Mouse (Mus musculus) thymus, postnatal 10 days (tissue): ENCODE measurements around the gene Lipt1.

Source experiments
- DNase-seq, 2 experiments: peaks; one replicate each; pipeline ENCODE4 v3.0.0; 2021; ENCODE audit warnings: low spot score in 2 of 2

The Lipt1 gene

DNA sequence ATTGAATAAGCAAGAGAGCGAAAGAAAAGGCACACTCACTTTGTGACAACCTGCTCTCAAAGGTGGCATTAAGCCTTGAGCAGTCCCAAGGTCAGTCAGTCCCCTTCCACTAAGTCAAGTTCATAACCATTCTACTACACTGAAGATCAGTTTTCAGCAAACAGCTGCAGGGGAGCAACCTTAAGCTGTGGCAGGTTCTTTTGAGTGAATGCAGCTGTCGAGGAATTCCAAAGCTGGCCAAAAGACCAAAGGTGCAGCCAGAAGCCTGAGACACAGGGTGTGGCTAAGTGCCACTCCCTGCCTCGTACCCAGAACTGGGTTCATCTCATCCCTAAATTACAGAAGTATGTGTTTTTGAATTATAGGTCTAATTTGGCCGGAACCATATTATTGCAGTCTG lies 28.3 kb downstream of the Lipt1 start:
- no peak for DNase-seq

DNA sequence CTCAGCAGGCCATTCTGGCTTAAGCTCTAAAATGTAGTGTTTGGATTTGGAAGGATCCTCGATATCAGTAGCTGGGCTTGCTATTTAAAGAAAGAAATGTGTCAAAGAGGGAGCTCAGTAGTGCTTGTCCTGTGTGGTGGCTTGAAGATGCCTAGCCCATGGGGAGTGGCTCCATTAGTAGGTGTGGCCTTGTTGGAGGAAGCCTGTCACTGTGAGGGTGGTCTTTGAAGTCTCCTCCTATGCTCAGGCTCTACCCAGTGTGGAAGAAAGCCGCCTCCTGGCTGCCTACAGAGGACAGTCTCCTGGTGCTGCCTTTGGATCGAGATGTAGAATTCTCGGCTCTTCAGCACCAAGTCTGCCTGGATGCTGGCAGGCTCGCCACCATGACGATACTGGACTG lies 28.8 kb downstream of the Lipt1 start:
- no peak for DNase-seq

DNA sequence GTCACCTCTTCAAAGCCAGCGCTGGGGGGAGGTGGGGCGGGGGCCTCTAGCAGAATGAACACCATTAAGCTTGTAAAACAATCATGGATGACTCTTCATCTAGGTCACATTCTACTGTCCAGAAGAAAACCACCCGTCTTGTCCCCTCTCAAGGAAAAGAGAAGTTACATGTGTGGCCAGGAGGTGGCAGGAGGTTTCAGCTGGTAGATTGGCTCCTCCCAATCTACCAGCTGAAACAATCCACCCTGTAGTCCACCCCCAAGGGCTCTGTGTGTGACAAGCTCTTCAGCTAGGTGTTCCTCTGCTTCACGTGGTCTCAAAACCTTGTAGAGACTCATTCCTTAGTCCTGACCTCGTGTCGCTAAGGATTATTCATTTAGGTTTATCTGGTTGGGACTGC lies 31.6 kb downstream of the Lipt1 start:
- no peak for DNase-seq

DNA sequence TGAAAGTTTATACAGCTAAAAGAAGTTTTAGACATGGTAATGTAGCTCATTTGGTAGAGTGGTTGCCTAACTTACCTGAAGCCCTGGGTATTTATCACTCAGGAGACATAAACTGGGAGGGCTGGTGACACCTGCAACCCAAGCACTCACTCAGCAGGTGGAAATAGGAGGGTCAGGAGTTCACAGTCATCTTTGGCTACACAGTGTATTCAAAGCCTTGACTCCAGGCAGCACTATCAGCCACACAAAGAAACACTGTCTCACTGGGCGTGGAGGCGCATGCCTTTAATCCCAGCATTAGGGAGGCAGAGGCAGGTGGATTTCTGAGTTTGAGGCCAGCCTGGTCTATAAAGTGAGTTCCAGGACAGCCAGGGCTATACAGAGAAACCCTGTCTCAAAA lies 41.2 kb downstream of the Lipt1 start:
- DNase-seq: no peak

DNA sequence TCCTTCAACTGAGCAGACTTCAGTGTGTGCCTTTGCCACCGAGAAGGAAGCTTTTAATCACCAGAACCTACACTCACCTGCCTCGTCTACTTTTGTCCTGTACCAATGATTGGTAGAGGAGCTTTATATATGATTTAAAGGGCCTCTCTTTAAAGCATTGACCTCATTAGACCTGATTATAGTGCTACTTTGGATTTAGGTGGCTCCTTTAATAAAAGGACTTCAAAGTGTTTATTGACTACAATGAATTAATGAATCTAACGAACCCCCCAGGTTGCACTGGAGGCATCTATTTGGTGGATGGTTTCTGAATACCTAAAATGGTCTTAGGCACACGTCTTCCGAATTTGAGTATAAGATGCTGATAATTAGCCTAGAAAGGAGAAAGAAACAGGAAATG lies 44.9 kb downstream of the Lipt1 start, which contains the start of gene Lyg2:
Gene Lyg2, minus strand, starts transcription at position 101 of the 400 bp plus-strand sequence.
- no peak for DNase-seq

DNA sequence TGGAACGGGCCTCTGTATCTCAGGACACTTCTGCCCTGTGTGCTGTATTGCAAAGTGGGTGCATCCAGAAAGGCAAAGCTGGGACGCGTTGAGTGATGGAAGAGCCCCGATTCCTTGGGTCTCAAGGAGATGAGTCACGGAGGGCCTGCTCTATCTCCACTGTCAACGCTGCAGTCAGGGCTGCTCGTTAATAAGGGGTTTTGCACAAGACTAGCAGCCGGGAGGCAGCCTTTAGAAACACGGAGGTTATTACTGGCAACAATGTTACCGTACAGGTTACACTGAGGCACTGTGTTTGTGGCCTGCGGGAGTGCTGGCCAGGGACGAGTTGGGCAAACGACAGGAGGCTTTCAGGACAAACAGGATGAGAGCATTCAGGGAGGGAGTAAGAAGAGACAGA lies 46.1 kb downstream of the Lipt1 start:
- no peak for DNase-seq

DNA sequence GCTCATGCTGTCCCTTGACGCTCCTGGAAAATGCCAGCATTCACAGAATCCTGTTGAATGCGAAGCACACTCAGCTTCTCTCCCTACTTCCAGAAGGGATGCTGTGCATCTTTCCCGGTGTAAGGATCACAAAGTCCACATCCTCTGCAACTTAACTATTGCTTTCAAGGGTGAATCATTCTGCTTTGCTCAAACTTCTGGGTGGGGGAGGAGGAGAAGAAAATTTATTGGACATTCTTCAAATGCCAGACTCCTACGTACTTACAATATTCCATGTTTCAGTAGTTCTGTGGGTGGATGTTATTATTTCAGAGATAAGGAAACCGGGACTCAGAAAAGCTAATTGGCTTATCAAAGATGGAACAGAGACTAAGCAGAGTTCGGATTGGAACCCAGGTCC lies 46.6 kb downstream of the Lipt1 start:
- no peak for DNase-seq

DNA sequence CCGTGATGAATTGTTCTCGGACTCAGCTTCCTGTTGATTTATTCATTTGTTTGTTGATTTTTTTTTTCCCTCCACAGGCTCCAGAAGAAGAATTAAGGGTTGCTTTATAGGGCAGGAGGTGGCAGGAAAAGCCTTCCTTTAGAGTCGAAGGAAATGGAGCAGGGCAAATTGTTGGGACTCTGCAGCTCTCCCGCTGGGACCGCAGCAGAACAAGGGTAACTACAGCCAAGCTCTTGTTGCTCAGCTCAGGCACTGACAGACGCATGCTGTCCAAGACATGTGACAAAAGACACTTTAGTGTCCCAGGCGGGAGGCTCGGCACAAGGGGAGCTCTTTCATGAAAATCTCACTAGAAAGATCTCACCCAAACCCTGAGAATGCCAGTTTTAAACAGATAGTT lies 51.0 kb downstream of the Lipt1 start:
- no peak for DNase-seq
